Mouse (Mus musculus) kidney, adult 2 months (tissue): ENCODE measurements around the gene Dhx58.

Source experiments
- CTCF ChIP-seq: fragments of 200-500 bp; conservative IDR thresholded peaks from 2 replicates; pipeline ENCODE4 v1.5.1; 2011; ENCODE audit warnings: low read depth, mild to moderate bottlenecking, control low read depth, low read length, moderate library complexity, mixed read lengths; ENCODE audit not compliant: insufficient read depth, insufficient read length
- POLR2A ChIP-seq: fragments of 200-500 bp; IDR thresholded peaks from one replicate; pipeline ENCODE4 v1.6.1; 2011; ENCODE audit warnings: low read depth, low read length, control low read depth

- TF ChIP-seq CTCF (no peak), POLR2A (no peak)
Observed at GRCm38 (mm10) chr11:100718866-100719265, 14.8 kb upstream of the Dhx58 start.
